Mouse (Mus musculus) retina, postnatal 1 day (tissue): ENCODE measurements at regions not wholly inside any gene's neighbourhood (a gene's known extent, or its start where the extent isn't known, plus 50 kb on each side); places are given as distances from the start of the nearest gene placed in this dataset.

Experiments used
- DNase-seq: peaks from one replicate; pipeline ENCODE4 v3.0.0-alpha.2; 2012

GRCm38 (mm10) chr9:49175586-49176286, 74.6 kb upstream of the Gm4894 start:
- no peak for DNase-seq

DNA sequence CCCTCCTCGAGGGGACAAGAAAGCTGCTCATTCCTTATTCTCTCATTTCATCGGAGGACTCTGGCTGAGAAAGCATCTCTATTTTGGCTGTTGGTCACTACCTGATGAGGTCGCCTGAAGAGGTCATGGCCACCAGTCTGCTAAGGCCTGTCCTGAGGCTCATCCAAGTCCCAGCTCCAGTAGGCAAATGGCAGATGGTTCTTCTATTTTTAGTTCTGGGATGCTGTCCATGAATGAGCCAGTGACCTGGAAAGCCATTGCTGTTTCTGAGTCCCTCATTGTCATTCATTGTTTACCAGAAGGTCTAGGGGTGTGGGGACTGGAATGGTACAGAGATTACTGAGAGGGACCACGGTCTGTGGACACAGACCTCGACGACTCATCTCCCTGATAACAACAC, 71.8 kb upstream of the Gm4894 start:
- peak; percentile 91 for DNase-seq

DNA sequence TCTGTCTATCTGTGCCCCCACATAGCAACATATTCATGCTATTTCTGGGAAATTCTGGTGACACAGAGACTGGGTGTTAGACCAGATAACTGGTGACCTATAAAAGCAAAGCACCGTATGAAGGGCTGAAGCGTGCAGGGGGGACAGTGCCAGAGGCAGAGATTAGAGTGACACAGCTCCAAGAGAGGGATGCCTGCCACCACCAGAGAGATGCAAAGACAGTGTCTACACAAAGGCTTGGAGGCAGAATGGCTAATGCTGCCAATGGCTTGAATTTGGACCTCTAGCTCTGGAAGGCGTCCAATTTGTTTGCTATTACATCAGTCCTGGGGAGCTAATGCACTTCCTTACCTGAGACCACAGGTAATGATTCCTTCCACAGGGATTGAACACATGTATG, 65.5 kb upstream of the Gm4894 start:
- peak; percentile 58 for DNase-seq

- no peak for DNase-seq
Observed at GRCm38 (mm10) chr9:49189426-49189825, 60.9 kb upstream of the Gm4894 start.

DNA sequence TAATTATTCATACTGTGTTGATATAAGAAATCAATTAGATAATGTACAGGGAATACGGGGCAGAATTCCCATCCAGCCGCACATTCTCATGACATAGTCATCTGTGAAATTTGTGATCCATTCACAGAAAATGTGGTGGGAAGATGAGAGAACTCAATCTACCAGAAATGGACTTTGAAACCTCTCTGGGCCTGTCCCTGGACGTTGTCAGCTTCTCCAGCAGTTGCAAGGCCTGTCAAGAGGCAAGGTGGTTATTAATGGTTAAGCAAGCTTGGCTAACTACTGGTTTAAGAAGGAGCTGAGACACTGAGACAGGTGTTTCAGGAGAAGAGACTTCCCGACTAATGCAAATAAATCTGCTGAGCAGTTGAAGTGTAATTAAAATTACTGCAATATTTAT, 57.6 kb upstream of the Gm4894 start:
- no peak for DNase-seq
